8 mouse cellular contexts compared by ENCODE assay signal in genomic region chr12:75735246-75736200, GRCm38 (mm10). TPM values are rescaled to one million over a fixed set of nuclear protein-coding genes. Genes with fewer than 3 reads are reported as not detected.
A peak's percentile ranks its signal among the peaks of the same experiment; 100 is the strongest.
DNase-seq lines count a peak whose midpoint lies in the region; ATAC-seq lines count a peak whose summit lies in the region.

Gene Sgpp1 (minus strand): TSS chr12:75735729.

- peak within 1 kb of the TSS; percentile 80 for H3K9ac ChIP-seq in intestine, embryonic 15.5 days

- WGBS in intestine, embryonic 15.5 days, result 1% methylated on average over 100 of the region's 105 CpGs

- peak within 1 kb of the TSS; percentile 75 for H3K4me3 ChIP-seq in intestine, embryonic 15.5 days (replicated peaks)

- 0 out of 2 replicates have a peak, but pooled peaks cover 2% of the 10 kb centered on the region for H3K4me1 ChIP-seq in intestine, embryonic 15.5 days (replicated peaks)

- peak within 1 kb of the TSS; percentile 57 for H3K27ac ChIP-seq in intestine, embryonic 15.5 days

- peak within 1 kb of the TSS; percentile 84 for H3K4me2 ChIP-seq in intestine, embryonic 15.5 days (replicated peaks)

- peak; percentile 94 for DNase-seq in adrenal gland, adult 2 months
- peak; percentile 84 for DNase-seq in embryo, embryonic 9.5 days (ENCODE audit: extremely low spot score)
- peak; percentile 76 to 84 for DNase-seq in gastrocnemius, postnatal 4 days (ENCODE audit: low spot score in 2 of 2)
- peak; percentile 64 to 80 for DNase-seq in left cerebral cortex, postnatal 14 days (ENCODE audit: low spot score in 2 of 2)
- DNase-seq in right cerebral cortex, postnatal 25 days, result peak; percentile 84
- DNase-seq in urinary bladder, postnatal 36 days (ENCODE audit: low spot score in 2 of 2), result peak; percentile 70 to 78

- peak; percentile 96 for ATAC-seq in intestine, embryonic 15.5 days
- ATAC-seq in megakaryocyte-erythroid progenitor cell, adult 5-6 weeks (replicated peaks; ENCODE audit: low FRiP score, low TSS enrichment, poor library complexity, severe bottlenecking), result peak; percentile 81

- H3K27me3 ChIP-seq in intestine, embryonic 15.5 days (replicated peaks), result no peaks in the 10 kb centered on the region

- H3K9me3 ChIP-seq in intestine, embryonic 15.5 days, result no peaks in the 10 kb centered on the region

- H3K36me3 ChIP-seq in intestine, embryonic 15.5 days, result no peaks in the 10 kb centered on the region

- intact Hi-C loops in left cerebral cortex, postnatal 14 days (cut with DNase I), result no loop called here

RNA-seq across cellular contexts. Expression of gene Sgpp1, which starts in this region (rescaled TPM):
- 100 to 1,000 TPM; 141 to 178 TPM for total RNA-seq in adrenal gland, adult 2 months (2021)
- 143 and 152 TPM in 2 replicates for polyA plus RNA-seq in adrenal gland, adult 2 months (2012; rRNA removed)
- total RNA-seq in gastrocnemius, postnatal 4 days (2021), result 10 to 100 TPM; 21.2 to 22.8 TPM
- polyA plus RNA-seq in intestine, embryonic 15.5 days (2015; fragmentation: Nextera tagmentation; extraction: Ambion mirVana), result 16.2 and 16.3 TPM in 2 replicates
- 10 to 100 TPM; 31.7 to 32.6 TPM for total RNA-seq in left cerebral cortex, postnatal 14 days (2021)
- 46.1 and 58.9 TPM in 2 replicates for total RNA-seq in megakaryocyte-erythroid progenitor cell, adult 5-6 weeks (2014; fragmentation: Nextera tagmentation)
- 78.3 and 96.8 TPM in 2 replicates for total RNA-seq in megakaryocyte-erythroid progenitor cell, adult 5-6 weeks (2017)

Comparison
In these comparisons a context has a peak if more than half of its experiments do, and no peak if none do; other contexts are left out.
1. Peak in every context shown above with its lines: DNase-seq, ATAC-seq, H3K4me3 ChIP-seq and H3K27ac ChIP-seq.